13 mouse cellular contexts compared by ENCODE assay signal in genomic region chr11:79076484-79076883, GRCm38 (mm10).
DNase-seq lines count a peak whose midpoint lies in the region; ATAC-seq and TF ChIP-seq lines count a peak whose summit lies in the region.
"Had no signal": no experiment of that assay in that cellular context is flagged by ENCODE, and none has a peak within 500 bp of the region (broad histone marks: within the 10 kb centered on the region; RNA-seq: fewer than 3 reads in every experiment).

No protein-coding gene starts in this region.

- H3K9me3 ChIP-seq in heart, embryonic 12.5 days (replicated peaks) = no peaks in the 10 kb centered on the region
- no peaks in the 10 kb centered on the region for H3K9me3 ChIP-seq in megakaryocyte, embryonic 14.5 days
- no peaks in the 10 kb centered on the region for H3K9me3 ChIP-seq in midbrain, embryonic 11.5 days (ENCODE audit: control insufficient read depth, low read length)
- H3K9me3 ChIP-seq: midbrain, embryonic 13.5 days had no signal

- intact Hi-C loops in heart, adult 2 months (cut with DNase I) = no loop called here
- intact Hi-C loops in left cerebral cortex, postnatal 10 days (cut with DNase I) = no loop called here

- H3K27me3 ChIP-seq in heart, adult 2 months (ENCODE audit: control insufficient read depth, insufficient read depth, low read length) = no peaks in the 10 kb centered on the region
- H3K27me3 ChIP-seq in heart, embryonic 12.5 days (replicated peaks) = no peaks in the 10 kb centered on the region
- H3K27me3 ChIP-seq in megakaryocyte, embryonic 14.5 days (replicated peaks) = no peaks in the 10 kb centered on the region
- no peaks in the 10 kb centered on the region for H3K27me3 ChIP-seq in midbrain, embryonic 11.5 days (ENCODE audit: control insufficient read depth, insufficient read depth, low read length)
- H3K27me3 ChIP-seq: midbrain, embryonic 13.5 days had no signal

- H3K79me2 ChIP-seq in heart, adult 2 months (replicated peaks; ENCODE audit: control insufficient read depth, insufficient read depth, low read length) = no peaks in the 10 kb centered on the region

- no peak overlapping the region for H3K4me3 ChIP-seq in heart, adult 2 months
- no peak overlapping the region for H3K4me3 ChIP-seq in heart, embryonic 12.5 days
- H3K4me3 ChIP-seq in megakaryocyte, embryonic 14.5 days (replicated peaks) = peak overlapping the region; percentile 88
- H3K4me3 ChIP-seq in midbrain, embryonic 11.5 days (ENCODE audit: low read depth, low read length) = no peak overlapping the region
- H3K4me3 ChIP-seq: midbrain, embryonic 13.5 days had no signal

- H3K36me3 ChIP-seq in heart, adult 2 months (ENCODE audit: control insufficient read depth, insufficient read depth, low read length) = no peaks in the 10 kb centered on the region
- peaks cover 10% of the 10 kb centered on the region for H3K36me3 ChIP-seq in heart, embryonic 12.5 days
- H3K36me3 ChIP-seq in megakaryocyte, embryonic 14.5 days (replicated peaks; ENCODE audit: low read length) = peaks cover 79% of the 10 kb centered on the region
- no peaks in the 10 kb centered on the region for H3K36me3 ChIP-seq in midbrain, embryonic 11.5 days (ENCODE audit: control insufficient read depth, insufficient read depth, low read length)
- H3K36me3 ChIP-seq: midbrain, embryonic 13.5 days had no signal

- no peak overlapping the region for H3K9ac ChIP-seq in heart, adult 2 months (ENCODE audit: low read depth, low read length)
- no peak overlapping the region for H3K9ac ChIP-seq in heart, embryonic 12.5 days
- no peak overlapping the region for H3K9ac ChIP-seq in midbrain, embryonic 11.5 days (ENCODE audit: low read length)
- H3K9ac ChIP-seq: midbrain, embryonic 13.5 days had no signal

- TF ChIP-seq CTCF in heart, adult 2 months (IDR thresholded peaks at IDR 0.05) = no peak

- TF ChIP-seq POLR2A in heart, adult 2 months (IDR thresholded peaks at IDR 0.05; ENCODE audit: insufficient read depth, low read depth, low read length) = no peak

- no peak for TF ChIP-seq EP300 in heart, adult 2 months (IDR thresholded peaks at IDR 0.05; ENCODE audit: insufficient read depth, low read depth, low read length)

- ATAC-seq in heart, embryonic 12.5 days (ENCODE audit: insufficient number of reproducible peaks, low FRiP score) = no peak
- ATAC-seq in common myeloid progenitor, adult 5-6 weeks (replicated peaks; ENCODE audit: low read depth, poor library complexity, severe bottlenecking) = peak; percentile 81
- no peak for ATAC-seq in midbrain, embryonic 11.5 days (ENCODE audit: low FRiP score)
- ATAC-seq: forebrain, embryonic 14.5 days; midbrain, embryonic 13.5 days had no signal

- peak in 1 of 2 experiments; percentile 58 for DNase-seq in heart, adult 2 months
- peak; percentile 12 to 22 for DNase-seq in thymus, postnatal 10 days (ENCODE audit: low spot score in 2 of 2)
- DNase-seq in kidney, adult 9 months = no peak
- no peak for DNase-seq in midbrain, embryonic 11.5 days (ENCODE audit: low spot score, missing footprints)
- DNase-seq in left cerebral cortex, postnatal 10 days (ENCODE audit: extremely low spot score in 1 of 2, low spot score in 2 of 2) = no peak
- DNase-seq: adrenal gland, postnatal 25 days; heart, postnatal 10 days; right cerebral cortex, postnatal 25 days had no signal

- WGBS in heart, adult 2 months = 62% methylated on average over 12 of the region's 12 CpGs
- 68% methylated on average over 12 of the region's 12 CpGs for WGBS in heart, embryonic 12.5 days
- WGBS in midbrain, embryonic 11.5 days = 82% methylated on average over 12 of the region's 12 CpGs

- H3K27ac ChIP-seq in heart, adult 2 months = peak overlapping the region; percentile 17; the same call in 1 of the 2 replicates
- no peak overlapping the region for H3K27ac ChIP-seq in heart, embryonic 12.5 days (ENCODE audit: poor library complexity, severe bottlenecking)
- H3K27ac ChIP-seq in midbrain, embryonic 11.5 days (ENCODE audit: low read depth, low read length) = no peak overlapping the region
- H3K27ac ChIP-seq: midbrain, embryonic 13.5 days had no signal

- peaks cover 32% of the 10 kb centered on the region for H3K4me1 ChIP-seq in heart, adult 2 months (ENCODE audit: control insufficient read depth, insufficient read depth, low read length)
- peaks cover 64% of the 10 kb centered on the region for H3K4me1 ChIP-seq in heart, embryonic 12.5 days (replicated peaks)
- H3K4me1 ChIP-seq in megakaryocyte, embryonic 14.5 days = peaks cover 100% of the 10 kb centered on the region
- H3K4me1 ChIP-seq in midbrain, embryonic 11.5 days (ENCODE audit: control insufficient read depth, insufficient read depth, low read length) = no peaks in the 10 kb centered on the region
- H3K4me1 ChIP-seq: midbrain, embryonic 13.5 days had no signal

- no peak overlapping the region for H3K4me2 ChIP-seq in heart, embryonic 12.5 days
- H3K4me2 ChIP-seq in midbrain, embryonic 11.5 days = no peak overlapping the region
- H3K4me2 ChIP-seq: midbrain, embryonic 13.5 days had no signal

Comparison
In these comparisons a context has a peak if more than half of its experiments do, and no peak if none do; other contexts are left out.
1. DNase-seq: peak in thymus, postnatal 10 days (2 of 2); none in kidney, adult 9 months (single experiment), midbrain, embryonic 11.5 days (single experiment) and left cerebral cortex, postnatal 10 days (0 of 2).